Mouse (Mus musculus): ENCODE data around the gene Prune2.

DNA sequence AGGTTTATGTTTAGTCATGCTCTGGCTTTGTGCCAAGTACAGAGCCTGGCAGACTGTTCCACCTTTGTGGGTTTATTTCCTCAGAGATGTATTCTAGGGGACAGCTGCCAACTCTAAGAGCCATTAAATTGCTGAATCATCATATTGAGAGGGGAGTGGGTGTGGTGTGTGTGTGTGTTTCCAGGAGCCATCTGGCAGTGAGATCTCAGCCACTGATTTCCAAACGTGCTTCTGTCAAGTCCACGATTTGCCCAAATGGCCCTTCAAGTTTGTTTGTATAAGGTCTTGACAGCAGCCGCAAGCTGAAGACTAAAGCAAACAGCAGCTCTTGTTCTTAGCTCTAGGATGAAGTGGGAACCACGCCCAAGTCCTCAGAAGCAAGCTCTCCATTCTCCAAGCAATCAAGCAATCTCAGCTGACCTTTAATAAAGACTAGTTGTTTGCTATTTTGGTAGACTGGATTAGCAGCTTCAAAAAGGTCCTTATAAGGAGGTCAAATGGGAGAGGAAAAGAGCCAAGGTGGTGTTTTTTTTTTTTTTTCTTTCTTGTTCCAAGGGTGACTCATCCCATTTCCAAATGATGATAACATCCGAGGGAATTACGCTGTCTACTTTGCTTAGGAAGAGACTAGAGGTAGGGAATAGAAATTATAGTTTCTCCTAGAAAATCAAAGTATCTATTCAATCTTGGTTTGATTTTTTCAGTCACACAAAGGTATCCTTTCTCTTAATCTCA is 55.5 kb downstream of the Prune2 start:
- TF ChIP-seq CTCF (IDR thresholded peaks at IDR 0.05) = no peak
- peak; percentile 95 for TF ChIP-seq EP300 (IDR thresholded peaks at IDR 0.05)
